Mouse (Mus musculus): ENCODE measurements at regions not wholly inside any gene's neighbourhood (a gene's known extent, or its start where the extent isn't known, plus 50 kb on each side); places are given as distances from the start of the nearest gene placed in this dataset.
"Not testable (repeated sequence)": the region's sequence is repeated elsewhere in the genome, so short reads cannot be mapped to it uniquely, and the experiment has no call there.

GRCm38 (mm10) chr4:79670203-79670891, 1163.6 kb upstream of the Tyrp1 start:
- peak; percentile 99 for ATAC-seq (ENCODE audit: low TSS enrichment)

GRCm38 (mm10) chr4:79694787-79695763, 1138.8 kb upstream of the Tyrp1 start:
- ATAC-seq (ENCODE audit: low TSS enrichment) = peak; percentile 41; the same call in 1 of the 2 replicates

GRCm38 (mm10) chr4:79720915-79721314, 1113.0 kb upstream of the Tyrp1 start:
- ATAC-seq (ENCODE audit: low TSS enrichment) = not testable (repeated sequence)

- ATAC-seq (ENCODE audit: low TSS enrichment) = no peak
Observed at GRCm38 (mm10) chr4:79724103-79724502, 1109.8 kb upstream of the Tyrp1 start.

GRCm38 (mm10) chr4:79740925-79741560, 1092.9 kb upstream of the Tyrp1 start:
- ATAC-seq (ENCODE audit: low TSS enrichment) = no peak

Measured in frontal cortex, adult (tissue).